ENCODE assay signal across 8 mouse cellular contexts in genomic region chr5:140703480-140704377, GRCm38 (mm10). TPM values are rescaled to one million over a fixed set of nuclear protein-coding genes. Genes with fewer than 3 reads are reported as not detected.
DNase-seq lines count a peak whose midpoint lies in the region; ATAC-seq and TF ChIP-seq lines count a peak whose summit lies in the region.

No protein-coding gene starts in this region.

- peak overlapping the region; percentile 80 for H3K27ac ChIP-seq in heart, postnatal 0 days (ENCODE audit: low read depth)
- H3K27ac ChIP-seq in liver, embryonic 16.5 days (ENCODE audit: low read length): peak overlapping the region; percentile 91

- no peak for TF ChIP-seq CTCF in heart, postnatal 0 days (IDR thresholded peaks at IDR 0.05; ENCODE audit: low read depth)

- H3K4me1 ChIP-seq in heart, postnatal 0 days (ENCODE audit: control insufficient read depth, insufficient read depth): peaks cover 16% of the 10 kb centered on the region
- H3K4me1 ChIP-seq in liver, embryonic 16.5 days (ENCODE audit: control insufficient read depth, low read depth, low read length): peaks cover 44% of the 10 kb centered on the region

- H3K4me2 ChIP-seq in heart, postnatal 0 days (ENCODE audit: low read depth, low read length): peak overlapping the region; percentile 54
- H3K4me2 ChIP-seq in liver, embryonic 16.5 days (ENCODE audit: low read depth, low read length): peak overlapping the region; percentile 85

- H3K36me3 ChIP-seq in heart, postnatal 0 days (replicated peaks; ENCODE audit: control insufficient read depth, insufficient read depth, low read length): 0 out of 2 replicates have a peak, but pooled peaks cover 12% of the 10 kb centered on the region
- 0 out of 2 replicates have a peak, but pooled peaks cover 2% of the 10 kb centered on the region for H3K36me3 ChIP-seq in liver, embryonic 16.5 days (ENCODE audit: control insufficient read depth, insufficient read depth)

- no peaks in the 10 kb centered on the region for H3K27me3 ChIP-seq in heart, postnatal 0 days (ENCODE audit: control insufficient read depth, insufficient read depth, low read length)
- H3K27me3 ChIP-seq in liver, embryonic 16.5 days (ENCODE audit: control insufficient read depth, insufficient read depth, low read depth, low read length): no peaks in the 10 kb centered on the region

- peak overlapping the region; percentile 61 for H3K4me3 ChIP-seq in heart, postnatal 0 days (ENCODE audit: low read depth, low read length)
- H3K4me3 ChIP-seq in liver, embryonic 16.5 days (ENCODE audit: low read depth, low read length): peak overlapping the region; percentile 62

- WGBS in heart, postnatal 0 days: 38% methylated on average over 16 of the region's 17 CpGs
- WGBS in liver, embryonic 16.5 days (ENCODE audit: insufficient replicate concordance): 14% methylated on average over 17 of the region's 17 CpGs

- TF ChIP-seq EP300 in heart, postnatal 0 days (IDR thresholded peaks at IDR 0.05; ENCODE audit: low read depth): peak; percentile 18; the same call in 1 of the 2 replicates

- H3K9ac ChIP-seq in heart, postnatal 0 days (replicated peaks; ENCODE audit: low read depth, low read length): 0 out of 2 replicates have a peak overlapping the region, but pooled peaks have one; percentile 22
- H3K9ac ChIP-seq in liver, embryonic 16.5 days (ENCODE audit: low read depth, low read length): peak overlapping the region; percentile 57

- ATAC-seq in heart, postnatal 0 days (ENCODE audit: insufficient read depth, low read depth): no peak
- no peak for ATAC-seq in liver, embryonic 16.5 days (ENCODE audit: low read depth)

- peak; percentile 15 for DNase-seq in ovary, postnatal 14 days (ENCODE audit: low spot score)
- no peak for DNase-seq in ovary, postnatal 10 days (ENCODE audit: low spot score)
- peak; percentile 37 for DNase-seq in c-Kit-positive CD71-positive TER-119-positive erythroid progenitor cells, embryonic 14.5 days (ENCODE audit: low spot score)
- DNase-seq in heart, postnatal 0 days (ENCODE audit: low spot score): no peak
- DNase-seq in adrenal gland, postnatal 10 days: no peak
- no peak for DNase-seq in gastrocnemius, adult 18-20 months (ENCODE audit: low spot score)
- DNase-seq in B cell, adult 2 months: no peak

- no peaks in the 10 kb centered on the region for H3K9me3 ChIP-seq in heart, postnatal 0 days (replicated peaks; ENCODE audit: control insufficient read depth, low read length)
- no peaks in the 10 kb centered on the region for H3K9me3 ChIP-seq in liver, embryonic 16.5 days (replicated peaks; ENCODE audit: control insufficient read depth, low read length)

RNA-seq across cellular contexts. Expression of gene Brat1, which starts 1.1 kb away (rescaled TPM):
- total RNA-seq in heart, postnatal 0 days (2014; rRNA removed; ENCODE audit: low replicate concordance): 19.3 and 25.0 TPM in 2 replicates
- 9.5 and 10.6 TPM in 2 replicates for polyA plus RNA-seq in heart, postnatal 0 days (2015; fragmentation: Nextera tagmentation; extraction: Ambion mirVana)
- polyA plus RNA-seq in liver, embryonic 16.5 days (2015; fragmentation: Nextera tagmentation; extraction: Ambion mirVana): 7.2 and 7.8 TPM in 2 replicates
- 10 to 100 TPM; 15.4 to 17.0 TPM for total RNA-seq in adrenal gland, postnatal 10 days (2021)
- 1 to 10 TPM; 4.5 to 5.3 TPM for total RNA-seq in gastrocnemius, adult 18-20 months (2021)

RNA-seq across cellular contexts. Expression of gene Iqce, which starts 1.6 kb away (rescaled TPM):
- 3.8 and 9.6 TPM in 2 replicates for total RNA-seq in heart, postnatal 0 days (2014; rRNA removed; ENCODE audit: low replicate concordance)
- polyA plus RNA-seq in heart, postnatal 0 days (2015; fragmentation: Nextera tagmentation; extraction: Ambion mirVana): 4.8 and 5.1 TPM in 2 replicates
- polyA plus RNA-seq in liver, embryonic 16.5 days (2015; fragmentation: Nextera tagmentation; extraction: Ambion mirVana): 4.1 and 5.2 TPM in 2 replicates
- total RNA-seq in adrenal gland, postnatal 10 days (2021): 10 to 100 TPM; 18.9 to 23.6 TPM
- total RNA-seq in gastrocnemius, adult 18-20 months (2021): 1 to 10 TPM; 1.6 to 2.2 TPM

RNA-seq across cellular contexts. Expression of gene Amz1, which starts 20.2 kb away (rescaled TPM):
- total RNA-seq in heart, postnatal 0 days (2014; rRNA removed; ENCODE audit: low replicate concordance): 0.08 and 0.15 TPM in 2 replicates
- 0.81 and 0.94 TPM in 2 replicates for polyA plus RNA-seq in heart, postnatal 0 days (2015; fragmentation: Nextera tagmentation; extraction: Ambion mirVana)
- polyA plus RNA-seq in liver, embryonic 16.5 days (2015; fragmentation: Nextera tagmentation; extraction: Ambion mirVana): 1.8 TPM in 2 replicates
- total RNA-seq in adrenal gland, postnatal 10 days (2021): 1 to 10 TPM in 1 of 2 experiments, under 1 TPM in 1; 0.54 to 1.5 TPM
- under 1 TPM in 1 of 2 experiments, not detected in 1; 0.36 TPM for total RNA-seq in gastrocnemius, adult 18-20 months (2021)

RNA-seq across cellular contexts. Expression of gene Ttyh3, which starts 54.9 kb away (rescaled TPM):
- 53.2 and 55.2 TPM in 2 replicates for total RNA-seq in heart, postnatal 0 days (2014; rRNA removed; ENCODE audit: low replicate concordance)
- 8.5 and 8.9 TPM in 2 replicates for polyA plus RNA-seq in heart, postnatal 0 days (2015; fragmentation: Nextera tagmentation; extraction: Ambion mirVana)
- polyA plus RNA-seq in liver, embryonic 16.5 days (2015; fragmentation: Nextera tagmentation; extraction: Ambion mirVana): 4.5 and 5.6 TPM in 2 replicates
- total RNA-seq in adrenal gland, postnatal 10 days (2021): 100 to 1,000 TPM in 1 of 2 experiments, 10 to 100 TPM in 1; 79.8 to 108 TPM
- total RNA-seq in gastrocnemius, adult 18-20 months (2021): 1 to 10 TPM; 4.1 to 5.4 TPM

Comparison
In these comparisons a context has a peak if more than half of its experiments do, and no peak if none do; other contexts are left out.
1. DNase-seq: peak in ovary, postnatal 14 days (single experiment) and c-Kit-positive CD71-positive TER-119-positive erythroid progenitor cells, embryonic 14.5 days (single experiment); none in ovary, postnatal 10 days (single experiment), heart, postnatal 0 days (single experiment), adrenal gland, postnatal 10 days (single experiment), gastrocnemius, adult 18-20 months (single experiment) and B cell, adult 2 months (0 of 2).